Mouse (Mus musculus): ENCODE measurements around the gene Myh7b. TPM values are rescaled to one million over a fixed set of nuclear protein-coding genes. Genes with fewer than 3 reads are reported as not detected.

Myh7b gene
- 0.71 and 0.86 TPM in 2 replicates for polyA plus RNA-seq (2015; fragmentation: Nextera tagmentation; extraction: Ambion mirVana)

DNA sequence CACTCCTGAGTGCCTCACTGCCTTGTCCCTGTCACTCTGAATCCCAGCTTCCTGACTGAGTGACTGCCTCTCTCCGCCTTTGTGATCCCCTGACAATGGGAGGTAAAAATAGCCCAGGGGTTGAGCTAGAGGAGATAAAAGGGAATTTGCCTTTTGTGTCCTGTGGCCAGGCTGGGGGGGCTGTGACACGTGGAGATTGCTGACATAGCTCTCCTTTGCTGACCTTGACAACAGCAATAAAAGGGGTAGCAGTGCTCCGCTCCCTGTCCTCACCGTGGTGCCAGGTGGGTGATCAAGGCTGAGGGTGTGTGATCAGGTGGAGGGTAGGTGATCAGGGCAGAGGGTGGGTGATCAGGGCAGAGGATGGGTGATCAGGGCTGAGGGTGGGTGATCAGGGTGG is at the start of gene Myh7b:
Gene Myh7b, plus strand, starts transcription at position 235 of the 400 bp plus-strand sequence.
- H3K4me1 ChIP-seq = 0 out of 2 replicates have a peak, but pooled peaks cover 6% of the 10 kb centered on the region
- 43% methylated on average over 4 of the region's 4 CpGs for WGBS
- H3K27me3 ChIP-seq (replicated peaks) = 0 out of 2 replicates have a peak, but pooled peaks cover 3% of the 10 kb centered on the region
- H3K4me3 ChIP-seq (replicated peaks) = no peak within 1 kb of the TSS
- H3K9me3 ChIP-seq = no peaks in the 10 kb centered on the region
- ATAC-seq (ENCODE audit: insufficient read depth, low FRiP score, low read depth) = no peak
- no peak within 1 kb of the TSS for H3K27ac ChIP-seq
- H3K36me3 ChIP-seq = no peaks in the 10 kb centered on the region
- H3K9ac ChIP-seq = no peak within 1 kb of the TSS
- no peak within 1 kb of the TSS for H3K4me2 ChIP-seq

DNA sequence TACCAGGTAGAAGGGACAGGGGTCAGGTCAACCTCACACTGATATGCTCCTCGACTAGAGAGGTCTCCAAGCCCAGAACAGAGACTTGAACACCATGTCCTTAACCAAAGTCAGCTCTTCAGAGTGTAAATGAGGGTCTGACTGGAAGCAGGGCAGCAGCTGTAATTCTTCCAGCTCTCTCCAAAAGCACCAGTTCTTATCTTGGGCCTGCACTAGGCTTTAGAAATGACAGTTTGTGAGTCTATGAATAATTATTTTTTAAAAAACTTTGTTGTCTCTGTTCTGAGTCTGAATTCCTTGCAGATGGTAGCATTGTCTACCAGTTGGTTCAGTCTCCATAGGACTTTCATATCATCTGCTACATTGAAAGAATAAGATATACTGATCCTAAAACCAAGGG is 48.8 kb upstream of the Myh7b start:
- Histone ChIP-seq H3K4me3 (replicated peaks) (no peak overlapping the region), H3K4me1 (no peaks in the 10 kb centered on the region), H3K27me3 (replicated peaks) (no peaks in the 10 kb centered on the region), H3K9ac (no peak overlapping the region), H3K4me2 (no peak overlapping the region), H3K36me3 (no peaks in the 10 kb centered on the region), H3K9me3 (no peaks in the 10 kb centered on the region), H3K27ac (no peak overlapping the region)
- WGBS = 45% methylated on average over 1 of the region's 1 CpGs
- no peak for ATAC-seq (ENCODE audit: insufficient read depth, low FRiP score, low read depth)

DNA sequence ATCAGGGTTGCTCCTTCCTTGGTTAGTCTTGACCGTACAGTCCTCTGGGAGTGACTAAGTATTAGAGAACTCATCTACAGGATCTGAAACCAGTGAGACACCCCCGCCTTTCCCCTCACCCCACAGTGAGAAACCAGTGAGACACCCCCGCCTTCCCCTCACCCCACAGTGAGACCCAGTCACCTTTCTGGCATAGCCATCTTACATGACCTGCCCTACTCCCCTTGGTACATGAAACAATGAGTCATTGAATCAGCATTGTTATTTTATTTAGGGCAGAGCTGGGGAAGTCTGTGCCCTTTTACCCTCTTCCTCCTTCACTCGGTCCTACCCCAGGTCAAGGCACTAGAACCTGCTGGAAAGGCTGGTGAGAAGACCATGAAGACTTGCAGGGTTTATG is 48.1 kb upstream of the Myh7b start:
- H3K4me1 ChIP-seq = no peaks in the 10 kb centered on the region
- no peaks in the 10 kb centered on the region for H3K27me3 ChIP-seq (replicated peaks)
- no peak for ATAC-seq (ENCODE audit: insufficient read depth, low FRiP score, low read depth)
- 78% methylated on average over 4 of the region's 4 CpGs for WGBS
- H3K36me3 ChIP-seq = no peaks in the 10 kb centered on the region
- no peak overlapping the region for H3K27ac ChIP-seq
- no peaks in the 10 kb centered on the region for H3K9me3 ChIP-seq
- H3K4me3 ChIP-seq (replicated peaks) = no peak overlapping the region
- no peak overlapping the region for H3K4me2 ChIP-seq
- no peak overlapping the region for H3K9ac ChIP-seq

DNA sequence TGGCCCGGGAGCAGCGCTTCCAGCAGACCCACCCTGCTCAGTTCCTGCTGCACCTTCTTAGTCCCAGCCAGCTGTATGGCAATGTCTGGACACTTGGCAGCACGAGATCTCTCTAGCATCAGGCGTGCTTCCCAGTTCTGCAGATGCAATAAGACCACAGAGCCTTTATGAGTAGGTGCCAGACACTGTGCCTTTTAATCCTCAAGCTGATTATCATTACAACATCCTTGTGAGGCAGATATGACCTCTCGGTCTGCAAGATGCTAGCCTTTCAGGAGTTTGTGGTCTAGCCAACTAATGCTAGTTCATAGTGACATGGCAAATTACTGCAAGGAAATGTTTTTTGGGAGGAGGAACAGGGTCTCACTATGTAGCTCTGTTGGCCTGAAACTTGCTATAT is 43.3 kb upstream of the Myh7b start:
- Histone ChIP-seq H3K9ac (no peak overlapping the region), H3K36me3 (no peaks in the 10 kb centered on the region), H3K4me1 (no peaks in the 10 kb centered on the region), H3K4me3 (replicated peaks) (no peak overlapping the region), H3K9me3 (no peaks in the 10 kb centered on the region), H3K4me2 (no peak overlapping the region), H3K27me3 (replicated peaks) (no peaks in the 10 kb centered on the region), H3K27ac (no peak overlapping the region)
- ATAC-seq (ENCODE audit: insufficient read depth, low FRiP score, low read depth) = no peak
- 87% methylated on average over 5 of the region's 5 CpGs for WGBS

DNA sequence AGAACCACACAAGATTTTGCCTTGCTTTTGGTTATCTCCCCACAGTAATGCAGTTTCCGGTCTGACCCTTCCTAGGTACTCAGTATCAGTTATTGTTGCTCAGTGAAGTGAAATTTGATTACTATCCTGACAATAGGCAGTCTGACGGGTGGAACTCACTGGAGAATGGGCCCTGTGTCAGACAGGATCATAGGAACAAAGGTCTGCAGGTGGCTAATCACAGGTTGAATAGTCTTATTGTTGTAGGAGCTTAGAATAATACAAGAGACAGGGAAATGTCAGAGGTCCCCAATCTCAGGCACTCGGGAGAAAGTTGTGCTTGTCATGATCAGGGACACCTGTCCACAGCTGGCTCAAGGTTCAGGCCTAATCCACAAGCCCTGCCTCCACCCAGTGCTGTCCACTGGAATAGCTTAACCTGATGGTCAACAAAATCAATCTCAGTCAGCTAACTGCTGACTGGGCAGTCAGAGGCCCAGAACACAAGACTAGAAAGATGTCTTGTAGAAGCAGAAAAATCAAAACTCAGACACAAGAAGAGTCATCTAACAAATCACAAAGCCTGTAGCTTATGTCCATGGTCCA is 41.7 kb upstream of the Myh7b start:
- no peaks in the 10 kb centered on the region for H3K4me1 ChIP-seq
- no peak for ATAC-seq (ENCODE audit: insufficient read depth, low FRiP score, low read depth)
- no peak overlapping the region for H3K27ac ChIP-seq
- no peaks in the 10 kb centered on the region for H3K36me3 ChIP-seq
- H3K27me3 ChIP-seq (replicated peaks) = no peaks in the 10 kb centered on the region
- no peak overlapping the region for H3K4me2 ChIP-seq
- WGBS = 50% methylated on average over 3 of the region's 3 CpGs
- H3K4me3 ChIP-seq (replicated peaks) = no peak overlapping the region
- no peak overlapping the region for H3K9ac ChIP-seq
- no peaks in the 10 kb centered on the region for H3K9me3 ChIP-seq

DNA sequence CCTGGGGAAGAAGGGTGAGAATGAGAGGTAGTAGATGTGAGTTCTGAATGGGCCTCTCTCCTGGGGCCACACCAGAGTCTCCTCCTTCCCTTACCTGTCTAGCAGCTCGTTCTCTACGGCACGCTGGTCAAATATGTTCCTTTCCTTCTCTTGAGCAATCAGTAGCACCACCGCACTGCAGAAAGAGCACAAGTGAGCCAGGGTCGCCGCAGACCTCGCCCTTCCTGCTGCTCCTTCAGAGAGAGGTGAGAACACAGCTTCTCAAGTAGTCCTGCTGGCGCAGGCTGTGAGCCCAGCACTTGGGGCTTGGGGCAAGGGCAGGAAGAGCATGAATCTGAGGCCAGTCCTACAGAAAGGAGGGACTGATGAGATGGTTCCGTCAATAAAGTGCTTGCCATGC is 38.0 kb upstream of the Myh7b start:
- Histone ChIP-seq H3K27ac (no peak overlapping the region), H3K4me2 (no peak overlapping the region), H3K9ac (no peak overlapping the region), H3K4me1 (no peaks in the 10 kb centered on the region), H3K27me3 (replicated peaks) (no peaks in the 10 kb centered on the region), H3K9me3 (no peaks in the 10 kb centered on the region), H3K36me3 (no peaks in the 10 kb centered on the region), H3K4me3 (replicated peaks) (no peak overlapping the region)
- no peak for ATAC-seq (ENCODE audit: insufficient read depth, low FRiP score, low read depth)
- WGBS = 87% methylated on average over 9 of the region's 9 CpGs

DNA sequence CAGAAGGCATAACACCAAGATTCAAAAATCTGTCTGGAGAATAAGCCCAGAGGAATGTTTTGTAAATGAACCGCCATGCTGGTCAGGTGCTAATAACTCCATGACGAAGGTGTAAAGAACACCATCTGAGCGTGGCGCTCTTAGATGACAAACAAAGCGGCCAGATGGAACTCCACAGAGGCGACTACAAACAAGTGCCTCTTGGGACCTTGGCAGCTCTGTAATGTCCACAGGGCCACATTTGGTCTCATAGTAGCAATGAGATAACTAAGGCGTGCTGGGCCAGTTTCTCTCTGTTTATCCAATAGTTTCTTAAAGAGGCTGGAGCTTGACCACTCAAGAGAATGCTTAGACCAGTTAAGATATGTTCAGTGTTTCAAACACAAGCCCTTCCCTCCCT is 37.0 kb upstream of the Myh7b start:
- WGBS = 90% methylated on average over 7 of the region's 7 CpGs
- H3K4me1 ChIP-seq = no peaks in the 10 kb centered on the region
- H3K4me3 ChIP-seq (replicated peaks) = no peak overlapping the region
- no peak for ATAC-seq (ENCODE audit: insufficient read depth, low FRiP score, low read depth)
- no peaks in the 10 kb centered on the region for H3K36me3 ChIP-seq
- no peaks in the 10 kb centered on the region for H3K27me3 ChIP-seq (replicated peaks)
- H3K9ac ChIP-seq = no peak overlapping the region
- H3K4me2 ChIP-seq = no peak overlapping the region
- no peak overlapping the region for H3K27ac ChIP-seq
- H3K9me3 ChIP-seq = no peaks in the 10 kb centered on the region

DNA sequence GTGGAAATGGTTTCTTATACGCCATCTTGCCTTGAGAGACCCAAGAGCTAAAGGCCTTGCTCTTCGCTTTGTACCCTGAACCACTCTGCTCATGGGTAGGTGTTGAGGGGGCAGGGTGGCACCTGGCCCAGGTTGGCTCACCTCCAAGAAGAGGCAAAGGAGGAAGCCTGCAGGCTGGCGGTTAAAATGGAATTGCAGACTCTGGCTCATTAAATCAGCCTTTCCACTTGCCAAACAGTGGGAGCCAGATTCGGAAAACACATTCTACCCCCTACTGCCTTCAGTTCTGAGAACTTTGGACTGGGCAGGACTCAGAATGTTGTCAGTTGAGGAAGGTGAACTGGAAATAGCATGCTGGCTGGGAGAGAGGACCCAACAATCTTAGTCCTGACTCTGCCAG is 36.3 kb upstream of the Myh7b start:
- 93% methylated on average over 4 of the region's 4 CpGs for WGBS
- no peak for ATAC-seq (ENCODE audit: insufficient read depth, low FRiP score, low read depth)
- no peaks in the 10 kb centered on the region for H3K4me1 ChIP-seq

DNA sequence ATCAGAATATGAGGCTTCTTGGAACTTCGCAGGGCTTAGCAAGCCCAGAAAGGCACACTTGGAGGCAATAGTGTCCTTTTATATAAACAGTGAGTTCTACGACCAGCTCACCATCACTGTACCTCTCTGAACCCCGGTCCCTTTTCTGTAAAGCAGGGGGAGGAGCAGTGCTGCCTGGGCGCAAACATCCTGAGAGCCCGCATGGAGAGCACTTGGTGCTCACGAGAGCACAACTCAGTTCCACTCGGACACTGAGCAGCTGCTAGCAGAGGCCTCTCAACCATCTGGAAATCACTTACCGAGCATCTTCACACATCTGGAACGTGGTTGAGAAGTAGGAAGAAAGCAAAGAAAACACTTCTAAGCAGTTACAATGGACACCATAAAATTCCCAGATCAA is 34.4 kb upstream of the Myh7b start:
- ATAC-seq (ENCODE audit: insufficient read depth, low FRiP score, low read depth) = no peak
- H3K4me1 ChIP-seq = no peaks in the 10 kb centered on the region
- H3K9ac ChIP-seq = no peak overlapping the region
- no peak overlapping the region for H3K4me3 ChIP-seq (replicated peaks)
- WGBS = 76% methylated on average over 9 of the region's 9 CpGs
- no peaks in the 10 kb centered on the region for H3K9me3 ChIP-seq
- no peak overlapping the region for H3K27ac ChIP-seq
- no peak overlapping the region for H3K4me2 ChIP-seq
- H3K27me3 ChIP-seq (replicated peaks) = no peaks in the 10 kb centered on the region
- H3K36me3 ChIP-seq = no peaks in the 10 kb centered on the region

More for the DNA sequence above, 36.3 kb upstream of the Myh7b start:
- no peak overlapping the region for H3K4me3 ChIP-seq (replicated peaks)
- H3K9me3 ChIP-seq = no peaks in the 10 kb centered on the region
- no peak overlapping the region for H3K27ac ChIP-seq
- H3K4me2 ChIP-seq = no peak overlapping the region
- H3K27me3 ChIP-seq (replicated peaks) = no peaks in the 10 kb centered on the region
- H3K9ac ChIP-seq = no peak overlapping the region
- H3K36me3 ChIP-seq = no peaks in the 10 kb centered on the region

DNA sequence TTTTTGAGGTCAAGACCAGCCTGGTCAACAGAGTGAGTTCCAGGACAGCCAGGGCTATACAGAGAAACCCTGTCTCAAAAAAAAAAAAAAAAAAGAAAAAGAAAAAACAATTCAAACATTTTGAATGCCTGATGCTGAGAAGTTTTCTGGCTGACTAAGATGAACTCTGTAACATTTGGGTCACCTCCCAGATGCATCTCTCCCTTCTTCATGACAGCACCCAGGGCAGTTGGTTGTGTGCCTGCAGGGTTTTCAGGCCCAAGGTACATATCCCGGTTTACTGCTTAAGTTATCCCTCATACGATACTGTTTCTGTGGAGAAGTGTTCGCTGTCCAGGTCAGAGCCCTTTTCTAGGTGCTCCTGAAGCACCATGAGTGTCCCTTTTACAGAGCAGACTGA is 30.7 kb upstream of the Myh7b start:
- Histone ChIP-seq H3K4me3 (replicated peaks) (no peak overlapping the region), H3K36me3 (no peaks in the 10 kb centered on the region), H3K27me3 (replicated peaks) (no peaks in the 10 kb centered on the region), H3K27ac (no peak overlapping the region), H3K4me2 (no peak overlapping the region), H3K4me1 (no peaks in the 10 kb centered on the region), H3K9me3 (no peaks in the 10 kb centered on the region), H3K9ac (no peak overlapping the region)
- ATAC-seq (ENCODE audit: insufficient read depth, low FRiP score, low read depth) = no peak
- 92% methylated on average over 3 of the region's 3 CpGs for WGBS

DNA sequence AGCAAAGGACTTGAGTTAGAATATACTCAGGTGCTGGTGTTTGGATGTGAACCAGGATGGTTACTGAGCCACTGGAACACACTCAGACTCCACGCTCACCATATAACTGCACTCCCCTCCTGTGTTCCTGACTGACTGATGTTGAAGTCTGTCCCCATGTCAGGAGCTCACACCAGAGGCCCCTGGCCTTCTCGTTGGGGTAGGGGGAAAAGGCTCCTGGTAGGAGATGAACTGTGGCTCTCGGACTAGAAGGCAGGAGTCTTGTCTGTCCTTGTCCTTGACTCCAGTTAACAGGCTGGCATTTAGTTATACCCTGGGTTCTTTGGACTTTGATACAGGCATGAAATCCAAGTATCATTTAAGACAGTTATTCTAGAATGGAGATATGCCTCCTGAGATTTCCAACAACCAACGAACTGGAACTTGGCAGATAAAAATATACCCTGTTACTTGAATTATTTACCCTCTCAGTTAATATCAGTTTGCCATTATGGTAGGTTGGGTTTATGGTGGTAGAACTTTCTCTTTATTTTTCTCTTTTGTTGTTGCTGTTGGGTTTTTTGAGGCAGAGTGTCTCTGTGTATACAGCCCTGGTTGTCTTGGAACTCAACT is 28.5 kb upstream of the Myh7b start:
- no peaks in the 10 kb centered on the region for H3K9me3 ChIP-seq
- no peak for ATAC-seq (ENCODE audit: insufficient read depth, low FRiP score, low read depth)
- no peaks in the 10 kb centered on the region for H3K27me3 ChIP-seq (replicated peaks)
- H3K4me3 ChIP-seq (replicated peaks) = no peak overlapping the region
- H3K9ac ChIP-seq = no peak overlapping the region
- 75% methylated on average over 4 of the region's 4 CpGs for WGBS
- no peak overlapping the region for H3K4me2 ChIP-seq
- no peak overlapping the region for H3K27ac ChIP-seq
- no peaks in the 10 kb centered on the region for H3K4me1 ChIP-seq
- no peaks in the 10 kb centered on the region for H3K36me3 ChIP-seq

DNA sequence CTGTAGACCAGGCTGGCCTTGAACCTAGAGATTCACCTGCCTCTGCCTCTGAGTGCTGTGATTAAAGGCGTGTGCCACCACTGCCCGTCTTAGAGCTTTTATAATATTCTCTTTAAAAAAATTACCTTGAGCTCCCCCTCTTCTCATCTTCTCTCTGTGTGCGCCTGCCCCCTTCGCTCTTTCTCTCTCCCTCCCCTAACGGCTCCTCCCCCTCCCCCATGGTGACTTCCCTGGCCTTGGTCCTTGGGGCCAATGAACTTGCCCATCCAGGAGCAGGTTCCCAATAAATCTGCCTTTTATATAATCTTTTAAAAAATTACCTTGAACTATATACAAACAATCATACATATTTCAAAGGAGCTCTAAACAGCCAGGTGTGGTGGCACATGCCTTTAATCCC is 28.0 kb upstream of the Myh7b start:
- H3K27ac ChIP-seq = no peak overlapping the region
- 81% methylated on average over 5 of the region's 5 CpGs for WGBS
- ATAC-seq (ENCODE audit: insufficient read depth, low FRiP score, low read depth) = no peak
- no peak overlapping the region for H3K4me3 ChIP-seq (replicated peaks)
- no peak overlapping the region for H3K9ac ChIP-seq
- H3K4me1 ChIP-seq = no peaks in the 10 kb centered on the region
- no peaks in the 10 kb centered on the region for H3K27me3 ChIP-seq (replicated peaks)
- H3K4me2 ChIP-seq = no peak overlapping the region
- H3K9me3 ChIP-seq = no peaks in the 10 kb centered on the region
- no peaks in the 10 kb centered on the region for H3K36me3 ChIP-seq

Data from stomach, embryonic 15.5 days (tissue).